Mouse (Mus musculus) stomach, postnatal 0 days (tissue): ENCODE results near the gene Ralgds.

ENCODE experiments used
- CTCF ChIP-seq: IDR thresholded peaks from 2 replicates; pipeline ENCODE4 v1.5.1; 2016; ENCODE audit warnings: antibody characterized with exemption, low read depth, mild to moderate bottlenecking, moderate library complexity
- EP300 ChIP-seq: optimal IDR thresholded peaks from 2 replicates; pipeline ENCODE3; 2016; ENCODE audit warnings: antibody characterized with exemption

- TF ChIP-seq CTCF (no peak), EP300 (no peak)
Observed at GRCm38 (mm10) chr2:28588574-28588973, 75.6 kb downstream of the Ralgds start.
